In the genomic region with DNA sequence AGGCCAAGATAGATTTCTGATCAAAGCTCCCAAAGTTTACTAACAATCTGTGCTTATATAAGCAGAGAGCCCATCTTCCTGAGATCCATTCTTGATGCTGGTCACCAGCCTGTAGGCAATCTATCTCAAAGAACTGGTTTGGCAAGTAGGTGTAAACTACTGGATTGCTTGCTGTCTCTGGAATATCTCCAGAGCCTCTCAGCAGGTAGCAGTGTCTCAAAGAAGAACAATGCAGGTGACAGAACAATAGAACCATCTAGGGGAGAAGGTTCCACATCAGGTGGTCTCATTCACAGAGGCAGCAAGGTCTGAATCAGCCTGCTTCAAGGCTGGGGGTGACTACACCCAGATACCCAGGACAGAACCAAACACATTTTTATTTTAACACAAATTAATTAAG, we compare ENCODE assay signal across 19 mouse cellular contexts.
DNase-seq lines count a peak whose midpoint lies in the region; TF ChIP-seq lines count a peak whose summit lies in the region.
"Had no signal": no experiment of that assay in that cellular context is flagged by ENCODE, and none has a peak within 500 bp of the region (broad histone marks: within the 10 kb centered on the region; RNA-seq: fewer than 3 reads in every experiment).

No protein-coding gene starts in this region.

- in situ Hi-C loops in ES-E14 (cut with MboI; ENCODE audit: low sequenced_read_pairs in 2 of 2, unreplicated experiment in 2 of 2), result no loop called here

- H3K36me3 ChIP-seq in ES-E14 (ENCODE audit: control insufficient read depth, insufficient read depth, low read length, poor library complexity, severe bottlenecking), result no peaks in the 10 kb centered on the region
- H3K36me3 ChIP-seq in thymus, adult 2 months (ENCODE audit: control insufficient read depth, insufficient read depth, low read length), result no peaks in the 10 kb centered on the region
- H3K36me3 ChIP-seq: embryonic facial prominence, embryonic 10.5 days; embryonic facial prominence, embryonic 12.5 days; forebrain, embryonic 10.5 days; forebrain, embryonic 12.5 days had no signal

- H3K9me3 ChIP-seq in ES-E14 (ENCODE audit: control insufficient read depth, insufficient read depth, low read depth, low read length), result no peaks in the 10 kb centered on the region
- H3K9me3 ChIP-seq: embryonic facial prominence, embryonic 10.5 days; embryonic facial prominence, embryonic 12.5 days; forebrain, embryonic 10.5 days; forebrain, embryonic 12.5 days had no signal

- no peak overlapping the region for H3K9ac ChIP-seq in ES-E14 (ENCODE audit: insufficient read depth, low read depth, low read length, poor library complexity, severe bottlenecking)
- H3K9ac ChIP-seq: embryonic facial prominence, embryonic 12.5 days; forebrain, embryonic 12.5 days had no signal

- H3K27me3 ChIP-seq in thymus, adult 2 months (ENCODE audit: control insufficient read depth, insufficient read depth, low read length), result no peaks in the 10 kb centered on the region
- H3K27me3 ChIP-seq: embryonic facial prominence, embryonic 12.5 days; forebrain, embryonic 12.5 days had no signal

- no peak overlapping the region for H3K4me3 ChIP-seq in ES-E14 (ENCODE audit: insufficient read depth in 1 of 2, low read depth in 1 of 2, low read length in 2 of 2, poor library complexity in 1 of 2, severe bottlenecking in 1 of 2)
- H3K4me3 ChIP-seq in thymus, adult 2 months (ENCODE audit: control insufficient read depth, insufficient read depth, low read length), result no peak overlapping the region
- H3K4me3 ChIP-seq: embryonic facial prominence, embryonic 10.5 days; embryonic facial prominence, embryonic 12.5 days; forebrain, embryonic 10.5 days; forebrain, embryonic 12.5 days had no signal

- no peak for TF ChIP-seq CTCF in thymus, adult 2 months (IDR thresholded peaks at IDR 0.05; ENCODE audit: borderline replicate concordance, control insufficient read depth, extremely low read depth, insufficient read depth, low read length, poor library complexity)

- TF ChIP-seq POLR2A in thymus, adult 2 months (IDR thresholded peaks at IDR 0.05; ENCODE audit: control insufficient read depth, extremely low read depth, insufficient read depth, low read length, poor library complexity), result no peak

- H3K4me1 ChIP-seq in ES-E14 (ENCODE audit: control insufficient read depth in 2 of 2, insufficient read depth in 2 of 2, low read length in 2 of 2, poor library complexity in 1 of 2), result peaks cover 0 to 2% of the 10 kb centered on the region in 2 experiments; a peak in 1 of 4 replicates
- no peaks in the 10 kb centered on the region for H3K4me1 ChIP-seq in thymus, adult 2 months (replicated peaks; ENCODE audit: control insufficient read depth, insufficient read depth, low read length)
- H3K4me1 ChIP-seq: embryonic facial prominence, embryonic 10.5 days; embryonic facial prominence, embryonic 12.5 days; forebrain, embryonic 10.5 days; forebrain, embryonic 12.5 days had no signal

- DNase-seq in ES-E14 (ENCODE audit: low read depth, low spot score), result no peak
- DNase-seq in ZHBTc4 (ENCODE audit: low read depth, low spot score), result peak; percentile 21
- peak; percentile 23 for DNase-seq in gonadal fat pad, adult 2 months (ENCODE audit: low read depth)
- no peak for DNase-seq in embryo, embryonic 10.5 days (ENCODE audit: low spot score)
- DNase-seq in thymus, adult 2 months, result no peak
- DNase-seq in frontal cortex, adult 2 months (ENCODE audit: extremely low spot score in 1 of 2, low spot score in 1 of 2), result no peak
- DNase-seq: adrenal gland, adult 2 months; adrenal gland, postnatal 10 days; adrenal gland, postnatal 25 days; cerebellum, adult 11 months; cerebellum, adult 18-20 months; cerebellum, adult 8-10 months; cerebellum, adult 9-11 months; cerebellum, postnatal 14 days; cerebellum, postnatal 36 days had no signal

- H3K27ac ChIP-seq in ES-E14 (ENCODE audit: insufficient read depth, low read depth, low read length, poor library complexity, severe bottlenecking), result peak overlapping the region; percentile 60
- no peak overlapping the region for H3K27ac ChIP-seq in thymus, adult 2 months (ENCODE audit: control insufficient read depth, insufficient read depth, low read length)
- H3K27ac ChIP-seq: embryonic facial prominence, embryonic 10.5 days; embryonic facial prominence, embryonic 12.5 days; forebrain, embryonic 10.5 days; forebrain, embryonic 12.5 days had no signal

TF ChIP-seq in ES-E14, 5 proteins besides CTCF, POLR2A, EP300 and RAD21:
- TF ChIP-seq ZC3H11A (IDR thresholded peaks at IDR 0.05; ENCODE audit: borderline replicate concordance, low read depth, low read length), result no peak
- no peak for TF ChIP-seq MAFK (IDR thresholded peaks at IDR 0.05; ENCODE audit: insufficient read depth, low read depth, low read length)
- no peak for TF ChIP-seq ZNF384 (IDR thresholded peaks at IDR 0.05; ENCODE audit: low read depth, low read length)
- TF ChIP-seq HCFC1 (IDR thresholded peaks at IDR 0.05; ENCODE audit: borderline replicate concordance, insufficient read depth, low read length), result no peak

Comparison
In these comparisons a context has a peak if more than half of its experiments do, and no peak if none do; other contexts are left out.
1. DNase-seq: peak in ZHBTc4 (single experiment) and gonadal fat pad, adult 2 months (single experiment); none in ES-E14 (single experiment), embryo, embryonic 10.5 days (single experiment), thymus, adult 2 months (single experiment) and frontal cortex, adult 2 months (0 of 2).